Mouse (Mus musculus) layer of hippocampus, adult 18-20 months (tissue): ENCODE data around the gene Abcb8. TPM values are rescaled to one million over a fixed set of nuclear protein-coding genes. Genes with fewer than 3 reads are reported as not detected.

Experiments used
- DNase-seq, 2 experiments: peaks; one replicate each; pipeline ENCODE4 v3.0.0; 2022; ENCODE audit warnings: low spot score in 2 of 2
- long read RNA-seq: library from polyadenylated mRNA; stranded (forward); transcript quantifications from one replicate; pipeline ENCODE4 v2.0.0, GENCODE M21; 2021
- total RNA-seq, 2 experiments: library from RNA; stranded (reverse); gene quantifications; 2 replicates each; pipeline ENCODE4 v1.2.3; 2021

Abcb8 gene
- 10 to 100 TPM; 57.0 to 60.1 TPM for total RNA-seq
- long read RNA-seq, transcript Abcb8-201 (16 exons, 2,939 nt) = major isoform, 55 of 81 reads
- long read RNA-seq, partial matches to known transcripts = 8 of 81 reads
- long read RNA-seq, other reads (novel, unspliced or antisense) = 17 of 81 reads

GRCm38 (mm10) chr5:24393392-24393997 lies at the start of gene Abcb8:
TSS of gene Abcb8 (plus strand) at chr5:24393663.
- peak; percentile 81 to 93 for DNase-seq

GRCm38 (mm10) chr5:24343977-24344436 lies 49.5 kb upstream of the Abcb8 start:
- DNase-seq = no peak

GRCm38 (mm10) chr5:24344477-24345051 lies 48.9 kb upstream of the Abcb8 start:
- DNase-seq = no peak

GRCm38 (mm10) chr5:24346313-24346712 lies 47.1 kb upstream of the Abcb8 start:
- DNase-seq = no peak

GRCm38 (mm10) chr5:24347186-24347875 lies 46.1 kb upstream of the Abcb8 start:
- no peak for DNase-seq

- DNase-seq = peak; percentile 59
Measured at GRCm38 (mm10) chr5:24348128-24348527, 45.3 kb upstream of the Abcb8 start.

- DNase-seq = no peak
Measured at GRCm38 (mm10) chr5:24348546-24348945, 44.9 kb upstream of the Abcb8 start.

GRCm38 (mm10) chr5:24350073-24350472 lies 43.4 kb upstream of the Abcb8 start:
- no peak for DNase-seq

- DNase-seq = no peak
Measured at GRCm38 (mm10) chr5:24350531-24351250, 42.8 kb upstream of the Abcb8 start.

- DNase-seq = no peak
Measured at GRCm38 (mm10) chr5:24351278-24351677, 42.2 kb upstream of the Abcb8 start, which contains the start of gene Kcnh2. TSS of gene Kcnh2 (minus strand) at chr5:24351604.

- DNase-seq = peak; percentile 83 to 88
Measured at GRCm38 (mm10) chr5:24351701-24352171, 41.7 kb upstream of the Abcb8 start.

GRCm38 (mm10) chr5:24352251-24352859 lies 41.1 kb upstream of the Abcb8 start:
- DNase-seq = no peak

GRCm38 (mm10) chr5:24353327-24353726 lies 40.1 kb upstream of the Abcb8 start:
- DNase-seq = no peak

GRCm38 (mm10) chr5:24356764-24357163 lies 36.7 kb upstream of the Abcb8 start:
- DNase-seq = no peak

- no peak for DNase-seq
Measured at GRCm38 (mm10) chr5:24357461-24357860, 36.0 kb upstream of the Abcb8 start.

- peak; percentile 72 to 88 for DNase-seq
Measured at GRCm38 (mm10) chr5:24360792-24361454, 32.5 kb upstream of the Abcb8 start.

GRCm38 (mm10) chr5:24363467-24363866 lies 30.0 kb upstream of the Abcb8 start:
- no peak for DNase-seq

GRCm38 (mm10) chr5:24364061-24364460 lies 29.4 kb upstream of the Abcb8 start:
- no peak for DNase-seq

GRCm38 (mm10) chr5:24364508-24364907 lies 29.0 kb upstream of the Abcb8 start, which contains the start of gene Nos3:
TSS of gene Nos3 (plus strand) at chr5:24364810.
- no peak for DNase-seq

GRCm38 (mm10) chr5:24364963-24365362 lies 28.5 kb upstream of the Abcb8 start:
- no peak for DNase-seq
